Mouse (Mus musculus): Measurements from ENCODE around the gene 1700019N19Rik. TPM values are rescaled to one million over a fixed set of nuclear protein-coding genes. Genes with fewer than 3 reads are reported as not detected.
A peak's percentile ranks its signal among the peaks of the same experiment; 100 is the strongest.

The 1700019N19Rik gene
- polyA plus RNA-seq (2014; fragmentation: Nextera tagmentation; extraction: Ambion mirVana): not detected in 2 replicates

GRCm38 (mm10) chr19:58794284-58794683, at the start of gene 1700019N19Rik:
Gene 1700019N19Rik (minus strand): TSS chr19:58794461.
- no peak within 1 kb of the TSS for H3K9ac ChIP-seq
- no peaks in the 10 kb centered on the region for H3K27me3 ChIP-seq (ENCODE audit: control insufficient read depth, insufficient read depth, low read length)
- no peak within 1 kb of the TSS for H3K27ac ChIP-seq
- ATAC-seq (ENCODE audit: low FRiP score): no peak
- DNase-seq (ENCODE audit: low spot score): no peak
- H3K4me2 ChIP-seq (replicated peaks): no peak within 1 kb of the TSS
- no peaks in the 10 kb centered on the region for H3K9me3 ChIP-seq (ENCODE audit: control insufficient read depth, low read length)
- no peak within 1 kb of the TSS for H3K4me3 ChIP-seq (replicated peaks; ENCODE audit: low read length)
- 49% methylated on average over 10 of the region's 10 CpGs for WGBS
- H3K36me3 ChIP-seq (replicated peaks; ENCODE audit: control insufficient read depth, insufficient read depth): peaks cover 19% of the 10 kb centered on the region
- no peaks in the 10 kb centered on the region for H3K4me1 ChIP-seq (replicated peaks; ENCODE audit: control insufficient read depth, insufficient read depth, low read length)

GRCm38 (mm10) chr19:58843606-58844005, 49.3 kb upstream of the 1700019N19Rik start:
- Histone ChIP-seq H3K4me3 (replicated peaks; ENCODE audit: low read length) (no peak overlapping the region), H3K27ac (no peak overlapping the region), H3K9ac (no peak overlapping the region), H3K4me1 (replicated peaks; ENCODE audit: control insufficient read depth, insufficient read depth, low read length) (peaks cover 19% of the 10 kb centered on the region), H3K27me3 (ENCODE audit: control insufficient read depth, insufficient read depth, low read length) (no peaks in the 10 kb centered on the region), H3K36me3 (replicated peaks; ENCODE audit: control insufficient read depth, insufficient read depth) (0 out of 2 replicates have a peak, but pooled peaks cover 5% of the 10 kb centered on the region), H3K4me2 (replicated peaks) (no peak overlapping the region), H3K9me3 (ENCODE audit: control insufficient read depth, low read length) (no peaks in the 10 kb centered on the region)
- no peak for DNase-seq (ENCODE audit: low spot score)
- 73% methylated on average over 3 of the region's 3 CpGs for WGBS
- ATAC-seq (ENCODE audit: low FRiP score): no peak

- Histone ChIP-seq H3K9me3 (ENCODE audit: control insufficient read depth, low read length) (no peaks in the 10 kb centered on the region), H3K4me3 (replicated peaks; ENCODE audit: low read length) (no peak overlapping the region), H3K4me1 (replicated peaks; ENCODE audit: control insufficient read depth, insufficient read depth, low read length) (peaks cover 19% of the 10 kb centered on the region), H3K9ac (no peak overlapping the region), H3K27ac (peak overlapping the region; percentile 55; the same call in 1 of the 2 replicates), H3K27me3 (ENCODE audit: control insufficient read depth, insufficient read depth, low read length) (no peaks in the 10 kb centered on the region), H3K36me3 (replicated peaks; ENCODE audit: control insufficient read depth, insufficient read depth) (0 out of 2 replicates have a peak, but pooled peaks cover 2% of the 10 kb centered on the region), H3K4me2 (replicated peaks) (no peak overlapping the region)
- ATAC-seq (ENCODE audit: low FRiP score): 0 out of 2 replicates have a peak, but pooled peaks have one; percentile 19
- DNase-seq (ENCODE audit: low spot score): no peak
- WGBS: 68% methylated on average over 5 of the region's 5 CpGs
Measured at GRCm38 (mm10) chr19:58840721-58841271, 46.5 kb upstream of the 1700019N19Rik start.

- Histone ChIP-seq H3K27me3 (ENCODE audit: control insufficient read depth, insufficient read depth, low read length) (no peaks in the 10 kb centered on the region), H3K4me3 (replicated peaks; ENCODE audit: low read length) (no peak overlapping the region), H3K4me2 (replicated peaks) (no peak overlapping the region), H3K27ac (no peak overlapping the region), H3K9me3 (ENCODE audit: control insufficient read depth, low read length) (no peaks in the 10 kb centered on the region), H3K9ac (no peak overlapping the region), H3K4me1 (replicated peaks; ENCODE audit: control insufficient read depth, insufficient read depth, low read length) (peaks cover 19% of the 10 kb centered on the region), H3K36me3 (replicated peaks; ENCODE audit: control insufficient read depth, insufficient read depth) (no peaks in the 10 kb centered on the region)
- 78% methylated on average over 4 of the region's 4 CpGs for WGBS
- DNase-seq (ENCODE audit: low spot score) (no peak), ATAC-seq (ENCODE audit: low FRiP score) (no peak)
Measured at GRCm38 (mm10) chr19:58839806-58840205, 45.5 kb upstream of the 1700019N19Rik start.

- no peak for ATAC-seq (ENCODE audit: low FRiP score)
Measured at GRCm38 (mm10) chr19:58839345-58839744, 45.1 kb upstream of the 1700019N19Rik start.

GRCm38 (mm10) chr19:58838706-58839105, 44.4 kb upstream of the 1700019N19Rik start:
- Histone ChIP-seq H3K27me3 (ENCODE audit: control insufficient read depth, insufficient read depth, low read length) (no peaks in the 10 kb centered on the region), H3K4me2 (replicated peaks) (no peak overlapping the region), H3K4me3 (replicated peaks; ENCODE audit: low read length) (no peak overlapping the region), H3K36me3 (replicated peaks; ENCODE audit: control insufficient read depth, insufficient read depth) (no peaks in the 10 kb centered on the region), H3K9me3 (ENCODE audit: control insufficient read depth, low read length) (no peaks in the 10 kb centered on the region), H3K27ac (no peak overlapping the region), H3K4me1 (replicated peaks; ENCODE audit: control insufficient read depth, insufficient read depth, low read length) (peaks cover 23% of the 10 kb centered on the region), H3K9ac (no peak overlapping the region)
- ATAC-seq (ENCODE audit: low FRiP score) (no peak), DNase-seq (ENCODE audit: low spot score) (no peak)
- 66% methylated on average over 9 of the region's 9 CpGs for WGBS

More at GRCm38 (mm10) chr19:58839345-58839744, 45.1 kb upstream of the 1700019N19Rik start:
- Histone ChIP-seq H3K4me2 (replicated peaks) (no peak overlapping the region), H3K27me3 (ENCODE audit: control insufficient read depth, insufficient read depth, low read length) (no peaks in the 10 kb centered on the region), H3K4me3 (replicated peaks; ENCODE audit: low read length) (no peak overlapping the region), H3K4me1 (replicated peaks; ENCODE audit: control insufficient read depth, insufficient read depth, low read length) (peaks cover 19% of the 10 kb centered on the region), H3K9me3 (ENCODE audit: control insufficient read depth, low read length) (no peaks in the 10 kb centered on the region), H3K27ac (no peak overlapping the region), H3K36me3 (replicated peaks; ENCODE audit: control insufficient read depth, insufficient read depth) (no peaks in the 10 kb centered on the region), H3K9ac (no peak overlapping the region)
- no peak for DNase-seq (ENCODE audit: low spot score)
- WGBS: 43% methylated on average over 3 of the region's 3 CpGs

GRCm38 (mm10) chr19:58833639-58834180, 39.4 kb upstream of the 1700019N19Rik start:
- no peak for DNase-seq (ENCODE audit: low spot score)
- Histone ChIP-seq H3K9me3 (ENCODE audit: control insufficient read depth, low read length) (no peaks in the 10 kb centered on the region), H3K4me3 (replicated peaks; ENCODE audit: low read length) (no peak overlapping the region), H3K36me3 (replicated peaks; ENCODE audit: control insufficient read depth, insufficient read depth) (no peaks in the 10 kb centered on the region), H3K4me2 (replicated peaks) (no peak overlapping the region), H3K27ac (no peak overlapping the region), H3K4me1 (replicated peaks; ENCODE audit: control insufficient read depth, insufficient read depth, low read length) (peaks cover 29% of the 10 kb centered on the region), H3K27me3 (ENCODE audit: control insufficient read depth, insufficient read depth, low read length) (no peaks in the 10 kb centered on the region), H3K9ac (no peak overlapping the region)
- ATAC-seq (ENCODE audit: low FRiP score): no peak
- WGBS: 48% methylated on average over 13 of the region's 13 CpGs

GRCm38 (mm10) chr19:58832988-58833387, 38.7 kb upstream of the 1700019N19Rik start:
- 78% methylated on average over 2 of the region's 2 CpGs for WGBS
- Histone ChIP-seq H3K4me1 (replicated peaks; ENCODE audit: control insufficient read depth, insufficient read depth, low read length) (peaks cover 29% of the 10 kb centered on the region), H3K27ac (no peak overlapping the region), H3K4me3 (replicated peaks; ENCODE audit: low read length) (no peak overlapping the region), H3K27me3 (ENCODE audit: control insufficient read depth, insufficient read depth, low read length) (no peaks in the 10 kb centered on the region), H3K36me3 (replicated peaks; ENCODE audit: control insufficient read depth, insufficient read depth) (no peaks in the 10 kb centered on the region), H3K4me2 (replicated peaks) (no peak overlapping the region), H3K9me3 (ENCODE audit: control insufficient read depth, low read length) (no peaks in the 10 kb centered on the region), H3K9ac (no peak overlapping the region)
- DNase-seq (ENCODE audit: low spot score) (no peak), ATAC-seq (ENCODE audit: low FRiP score) (no peak)

GRCm38 (mm10) chr19:58831280-58831922, 37.1 kb upstream of the 1700019N19Rik start:
- Histone ChIP-seq H3K27ac (peak overlapping the region; percentile 55), H3K4me3 (replicated peaks; ENCODE audit: low read length) (no peak overlapping the region), H3K27me3 (ENCODE audit: control insufficient read depth, insufficient read depth, low read length) (no peaks in the 10 kb centered on the region), H3K36me3 (replicated peaks; ENCODE audit: control insufficient read depth, insufficient read depth) (0 out of 2 replicates have a peak, but pooled peaks cover 6% of the 10 kb centered on the region), H3K4me1 (replicated peaks; ENCODE audit: control insufficient read depth, insufficient read depth, low read length) (peaks cover 29% of the 10 kb centered on the region), H3K9me3 (ENCODE audit: control insufficient read depth, low read length) (no peaks in the 10 kb centered on the region), H3K4me2 (replicated peaks) (no peak overlapping the region), H3K9ac (no peak overlapping the region)
- peak; percentile 70 for ATAC-seq (ENCODE audit: low FRiP score)
- 33% methylated on average over 9 of the region's 9 CpGs for WGBS
- peak; percentile 53 for DNase-seq (ENCODE audit: low spot score)
